Mouse (Mus musculus) kidney, adult 8-10 months (tissue): Measurements from ENCODE around the gene Dmgdh.

Source experiments
- DNase-seq, 2 experiments: peaks; one replicate each; pipeline ENCODE4 v3.0.0; 2022

Dmgdh gene

DNA sequence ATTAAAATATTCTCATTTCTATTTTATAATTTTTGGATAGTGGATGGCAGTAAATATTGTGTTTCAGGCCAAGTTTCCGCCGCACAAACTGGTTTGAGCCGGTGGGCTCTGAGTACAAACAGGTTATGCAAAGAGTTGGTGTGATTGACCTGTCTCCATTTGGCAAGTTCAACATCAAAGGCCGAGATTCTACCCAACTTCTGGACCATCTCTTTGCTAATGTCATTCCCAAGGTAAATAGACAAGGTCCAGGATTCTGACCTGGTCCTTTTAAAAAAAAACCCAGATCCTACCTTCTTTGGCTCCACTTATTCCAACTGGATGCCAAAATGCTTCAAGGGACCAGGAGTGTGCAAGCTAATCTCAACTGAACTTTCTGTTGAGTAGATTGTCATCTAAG is 37.0 kb downstream of the Dmgdh start:
- DNase-seq, result peak in 1 of 2 experiments; percentile 61

DNA sequence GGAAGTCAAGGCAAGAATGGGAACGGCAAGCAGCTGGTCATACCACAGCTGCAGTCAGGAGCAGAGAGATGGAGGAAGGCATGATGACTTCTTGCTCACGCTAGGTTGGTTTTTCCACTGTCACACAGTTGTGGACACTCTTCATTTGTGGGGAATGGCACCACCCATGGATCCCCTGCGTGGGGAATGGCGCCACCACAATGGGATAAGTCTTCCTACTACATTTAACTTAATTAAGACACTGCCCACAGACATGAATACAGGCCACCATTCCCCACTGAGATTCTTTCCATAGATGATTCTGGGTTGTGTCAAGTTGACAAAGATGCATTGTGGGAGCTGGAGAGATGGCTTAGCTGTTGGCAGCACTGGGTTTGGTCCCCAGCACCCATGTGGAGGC is 38.1 kb downstream of the Dmgdh start:
- no peak for DNase-seq

DNA sequence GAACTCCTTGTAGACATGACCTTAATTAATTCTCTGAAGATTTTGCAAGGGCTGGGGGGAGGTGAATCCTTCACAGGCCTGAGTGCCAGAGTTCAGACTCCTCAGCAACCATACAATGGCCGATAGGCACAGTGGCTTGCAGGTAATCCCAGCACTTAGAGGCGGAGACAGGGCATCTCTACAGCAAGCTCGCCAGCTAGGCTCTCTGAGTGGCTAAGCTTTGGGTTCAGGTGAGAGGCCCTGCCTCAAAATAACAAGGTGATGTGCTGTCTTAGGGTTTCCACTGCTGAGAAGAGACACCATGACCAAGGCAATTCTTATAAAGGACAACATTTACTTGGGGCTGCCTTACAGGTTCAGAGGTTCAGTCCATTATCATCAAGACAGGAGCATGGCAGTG is 39.6 kb downstream of the Dmgdh start:
- no peak for DNase-seq

DNA sequence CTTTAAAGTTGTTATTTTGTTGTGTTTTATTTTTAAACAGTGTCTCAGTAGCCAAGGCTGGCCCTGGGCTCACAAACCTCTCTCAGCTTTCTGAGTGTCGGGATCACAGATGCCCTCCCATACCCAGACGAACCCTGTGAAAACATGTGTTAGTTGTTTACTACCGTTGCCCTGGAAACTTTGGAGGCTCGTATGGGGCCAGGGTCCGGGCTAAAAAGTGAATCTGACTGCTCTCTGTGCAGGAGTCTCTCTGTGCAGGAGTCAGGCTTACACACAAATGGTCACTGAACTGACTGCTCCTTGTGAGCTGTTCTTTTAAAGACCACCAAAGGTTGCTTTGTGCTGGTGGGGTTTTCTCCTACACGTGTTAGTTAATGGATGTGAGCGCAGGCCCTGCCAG is 42.9 kb downstream of the Dmgdh start:
- DNase-seq, result no peak

DNA sequence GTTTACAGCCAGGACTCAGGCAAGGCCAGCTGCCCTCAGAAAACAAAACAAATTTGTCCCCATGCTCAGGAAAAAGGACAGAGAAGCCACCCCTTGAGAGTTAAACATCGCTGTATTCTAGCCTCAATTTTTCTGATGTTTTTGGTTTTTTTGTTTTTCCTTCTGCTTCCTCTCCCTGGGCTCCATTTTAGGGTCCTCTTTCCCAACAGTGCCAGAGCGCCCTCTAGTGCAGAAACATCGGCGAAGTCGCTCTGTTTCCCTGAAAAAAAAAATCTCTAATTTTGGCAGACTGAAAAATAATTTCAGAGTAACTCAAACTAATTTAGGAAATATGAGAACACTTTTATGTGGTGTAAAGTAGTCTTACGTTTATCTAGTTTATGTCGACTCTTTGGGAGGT is 44.7 kb downstream of the Dmgdh start:
- DNase-seq, result peak in 1 of 2 experiments; percentile 56

DNA sequence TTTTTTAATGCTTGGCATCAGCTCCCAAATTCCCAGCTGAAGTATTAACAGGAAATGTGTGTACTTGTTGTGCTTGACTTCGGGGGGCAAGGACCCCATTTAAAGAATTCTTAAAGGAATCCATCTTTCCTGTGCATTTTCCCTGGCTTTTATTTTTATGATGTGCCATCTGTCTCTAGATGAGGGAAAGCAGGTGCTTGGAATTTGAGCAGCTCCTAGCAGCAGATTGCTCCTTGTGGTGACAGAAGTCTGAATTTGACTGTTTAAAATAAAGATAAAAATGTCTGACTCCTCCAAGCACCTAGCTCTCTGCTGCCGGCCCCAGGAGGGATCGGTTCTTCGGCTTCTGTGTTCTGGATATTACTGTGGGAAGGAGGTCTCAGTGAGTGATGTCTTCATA is 47.7 kb downstream of the Dmgdh start:
- no peak for DNase-seq

DNA sequence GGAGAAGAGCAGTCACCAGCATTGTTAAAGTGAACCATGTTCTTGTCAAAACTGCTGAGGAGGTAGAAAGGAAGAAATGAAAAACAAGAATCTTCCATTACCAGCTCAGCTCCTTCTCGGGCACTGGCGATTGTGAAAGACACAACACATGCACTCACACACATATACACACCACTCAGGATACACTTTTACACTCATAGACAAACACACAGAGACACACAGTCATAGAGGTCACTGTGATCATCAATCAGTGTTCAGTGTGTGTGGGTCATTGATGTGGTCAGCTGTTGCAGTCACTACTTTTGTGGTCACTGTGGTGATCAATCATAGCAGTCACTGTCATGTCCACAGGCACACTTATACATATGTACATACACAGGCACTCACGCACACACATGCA is 49.2 kb downstream of the Dmgdh start:
- no peak for DNase-seq

DNA sequence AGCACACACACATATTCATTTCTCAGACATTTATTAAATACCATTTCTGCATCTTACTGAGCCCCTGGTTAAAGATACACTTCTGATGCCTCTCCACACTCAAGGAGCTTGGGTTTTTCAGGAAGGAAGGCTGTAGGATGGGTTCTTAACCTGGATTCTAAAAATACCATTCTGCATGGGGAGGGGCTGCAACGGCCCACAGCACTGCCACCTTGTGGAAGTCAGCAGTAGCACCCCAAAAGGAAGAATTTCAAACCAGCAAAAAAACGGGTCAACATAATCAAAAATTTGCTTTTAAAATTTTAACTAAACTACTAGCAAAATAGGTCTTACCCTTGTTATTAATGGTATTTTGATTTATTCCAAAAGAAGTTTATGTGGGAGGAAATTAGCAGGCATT is 50.0 kb downstream of the Dmgdh start:
- no peak for DNase-seq

DNA sequence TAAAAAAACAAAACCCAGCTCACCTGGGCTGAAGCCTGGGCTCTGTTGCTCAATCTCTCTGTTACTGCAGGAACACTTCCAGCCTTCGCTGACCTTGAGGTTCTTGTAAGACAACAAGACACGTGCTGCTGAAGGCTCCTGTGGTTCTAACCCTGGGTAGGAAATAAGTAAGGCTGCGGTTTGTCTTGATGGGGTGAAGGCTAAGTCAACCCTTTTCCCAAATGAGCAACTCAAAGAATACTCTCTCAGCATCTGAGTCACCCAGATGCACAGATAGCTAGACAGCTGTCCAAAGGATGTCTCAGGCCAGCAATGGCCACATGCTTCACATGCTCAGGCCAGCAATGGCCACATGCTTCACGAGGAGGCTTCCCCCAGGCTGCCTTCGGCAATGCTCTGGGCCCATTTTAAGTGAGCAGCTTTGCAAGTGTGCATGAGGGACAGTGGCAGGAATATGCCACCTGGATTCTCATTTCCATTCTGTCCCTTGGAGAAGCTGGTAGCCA is 61.0 kb downstream of the Dmgdh start:
- DNase-seq, result no peak

DNA sequence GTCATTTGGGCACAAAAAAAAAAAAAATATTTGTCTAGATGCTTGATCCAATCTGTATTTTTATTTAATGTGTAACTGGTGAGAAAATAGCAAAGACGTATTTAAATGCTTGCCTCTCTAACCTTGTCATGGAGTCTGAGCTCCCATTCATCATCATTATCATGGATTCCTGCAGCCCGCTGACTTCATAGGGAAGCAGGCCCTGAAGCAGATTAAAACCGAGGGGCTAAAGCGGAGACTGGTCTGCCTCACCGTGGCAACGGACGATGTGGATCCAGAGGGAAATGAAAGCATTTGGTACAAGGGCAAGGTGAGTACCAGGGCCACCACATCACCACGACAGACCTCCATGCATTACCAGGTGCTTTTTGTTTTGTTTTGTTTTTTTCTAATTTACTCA is 69.9 kb downstream of the Dmgdh start:
- DNase-seq, result no peak

DNA sequence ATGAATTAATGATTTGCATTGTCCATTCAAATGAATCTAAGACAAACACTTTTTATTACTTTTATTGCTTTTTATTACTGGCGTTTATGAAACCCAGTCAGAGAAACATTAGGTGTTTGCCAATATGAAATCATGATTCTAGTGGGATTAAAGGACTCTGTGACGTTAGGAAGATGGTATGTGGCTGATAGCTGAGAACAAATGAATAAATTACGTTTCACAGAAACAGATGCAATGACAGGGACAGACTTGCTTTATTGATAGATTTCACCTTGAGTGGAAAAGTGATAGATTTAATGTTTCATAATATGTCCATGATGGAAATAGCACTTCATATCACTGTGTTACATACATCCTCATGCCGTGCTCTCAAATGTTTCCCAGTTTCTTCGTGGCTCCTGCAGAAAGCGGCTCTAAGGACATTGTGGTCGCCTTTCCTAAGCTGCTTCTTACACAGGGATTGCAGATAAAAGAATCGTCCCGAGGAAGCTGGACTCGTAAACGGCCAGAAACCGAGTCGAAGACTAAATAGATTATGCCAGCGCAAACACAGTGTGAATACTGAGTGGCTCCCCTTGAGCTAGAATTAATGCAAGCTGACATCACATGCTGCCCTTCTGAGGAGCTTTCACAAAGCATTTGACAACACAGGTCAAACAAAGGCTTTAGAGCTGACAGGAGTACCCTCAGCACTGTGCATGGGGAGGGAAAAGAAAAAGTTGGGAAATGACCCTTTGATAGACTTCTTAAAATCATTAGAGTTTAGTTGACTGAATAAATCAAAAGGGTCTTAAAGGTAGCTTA is 78.6 kb downstream of the Dmgdh start:
- no peak for DNase-seq

DNA sequence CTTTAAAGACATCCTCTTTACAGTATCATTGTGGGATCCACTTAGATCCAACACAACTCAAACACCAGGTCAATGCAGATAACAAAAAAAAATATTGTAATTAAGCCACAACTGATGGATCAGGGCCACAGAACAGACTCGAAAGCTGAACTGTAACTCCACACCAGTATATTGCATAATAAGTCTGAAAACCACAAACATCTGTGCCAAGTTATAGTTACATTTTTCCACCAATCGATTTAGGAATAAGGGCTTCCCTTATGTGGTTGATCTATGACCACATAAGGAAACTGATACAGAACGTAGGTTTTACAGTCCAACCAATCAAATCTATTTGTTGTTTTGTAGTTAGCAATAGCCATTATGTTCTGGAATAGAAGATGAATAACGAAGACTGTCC is 80.9 kb downstream of the Dmgdh start:
- DNase-seq, result no peak

DNA sequence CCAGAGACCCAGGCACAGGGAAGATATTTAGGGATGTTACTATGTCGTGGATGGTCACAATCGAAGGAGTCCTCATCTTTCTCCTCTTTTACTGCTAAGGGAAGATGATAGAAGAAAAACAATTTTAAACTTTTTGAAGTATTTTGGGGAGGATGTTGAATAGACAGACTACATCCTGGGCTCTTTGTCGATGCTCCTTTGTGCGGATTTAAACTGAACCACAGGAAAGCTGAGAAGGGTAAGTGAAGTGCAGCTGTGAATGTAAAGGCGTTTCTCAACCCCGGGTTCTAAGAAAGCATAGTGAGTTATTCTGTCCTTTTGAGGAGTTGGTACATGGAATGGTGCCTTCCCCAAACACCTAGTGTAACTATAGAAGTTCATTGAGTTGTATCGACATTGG is 82.4 kb downstream of the Dmgdh start:
- no peak for DNase-seq

DNA sequence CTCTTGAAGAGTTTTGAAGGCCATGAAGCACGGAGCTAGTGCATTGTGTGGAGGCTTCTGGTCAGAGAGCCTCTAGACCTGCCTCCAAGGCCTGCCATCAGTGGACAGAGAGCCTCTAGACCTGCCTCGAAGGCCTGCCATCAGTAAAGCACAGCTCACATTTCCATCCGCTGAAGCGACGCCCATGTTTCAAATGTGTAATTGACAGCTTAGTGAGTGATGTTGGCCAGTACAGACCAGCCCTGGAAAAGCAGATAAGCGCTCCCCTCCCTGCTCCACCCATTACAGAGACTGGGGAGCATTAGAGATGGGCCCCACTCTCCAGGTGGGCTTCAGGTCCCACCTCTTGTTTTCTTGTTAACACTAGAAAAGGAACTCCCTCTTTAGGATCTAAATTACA is 83.3 kb downstream of the Dmgdh start:
- no peak for DNase-seq

DNA sequence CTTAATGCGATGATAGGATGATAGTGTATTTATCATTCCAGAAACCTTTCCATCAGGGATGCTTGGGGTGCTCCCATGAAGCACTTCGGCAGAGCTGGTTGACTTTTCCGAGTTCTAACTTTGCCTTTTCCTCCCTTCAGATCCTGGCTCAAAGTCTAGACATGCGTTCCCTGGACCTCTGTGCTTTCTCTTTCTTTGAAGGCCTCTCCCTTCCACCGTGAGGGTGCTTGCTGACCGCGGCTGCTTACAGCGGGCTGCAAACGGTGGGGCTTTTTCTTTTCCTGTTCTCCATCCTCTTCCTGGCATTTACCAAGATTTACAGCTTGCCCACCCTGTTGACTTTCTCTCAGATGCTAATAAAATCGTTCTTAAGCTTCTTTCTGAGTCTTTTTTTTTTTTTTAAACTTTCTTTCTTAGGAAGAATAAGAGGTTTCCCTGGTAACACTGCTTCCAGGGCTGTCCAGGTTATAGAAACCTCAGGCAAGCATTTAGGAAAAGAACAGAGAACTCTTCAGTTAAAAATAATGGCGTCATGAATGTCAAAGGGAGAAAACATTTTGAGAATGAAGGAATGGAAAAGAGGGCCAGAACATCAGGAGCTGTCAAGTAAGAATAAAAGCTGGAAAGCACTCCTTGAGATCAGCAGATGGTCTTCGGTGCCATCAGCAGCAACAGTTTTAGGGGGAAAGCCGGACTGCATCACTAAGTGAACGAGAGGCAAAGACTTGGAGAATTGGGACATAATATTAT is 84.1 kb downstream of the Dmgdh start:
- no peak for DNase-seq

DNA sequence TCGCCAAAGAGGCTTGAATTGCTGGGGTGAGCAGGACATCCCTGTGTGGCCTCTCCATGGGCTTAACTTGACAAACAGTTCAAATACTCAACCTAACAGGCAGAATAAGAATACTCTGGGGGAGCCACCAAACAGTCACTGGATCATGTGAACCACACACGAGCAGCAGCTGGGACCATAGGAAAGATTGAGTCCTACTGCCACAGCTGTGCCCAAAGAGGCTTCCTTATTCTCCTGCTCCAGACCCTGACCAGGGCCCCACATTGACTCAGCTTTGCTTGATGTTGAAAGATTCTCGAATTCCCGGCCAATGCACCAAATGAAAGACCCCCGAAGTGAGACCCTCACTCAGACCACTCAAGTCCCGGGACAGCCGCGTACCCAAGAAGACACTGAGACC is 87.6 kb downstream of the Dmgdh start:
- no peak for DNase-seq

DNA sequence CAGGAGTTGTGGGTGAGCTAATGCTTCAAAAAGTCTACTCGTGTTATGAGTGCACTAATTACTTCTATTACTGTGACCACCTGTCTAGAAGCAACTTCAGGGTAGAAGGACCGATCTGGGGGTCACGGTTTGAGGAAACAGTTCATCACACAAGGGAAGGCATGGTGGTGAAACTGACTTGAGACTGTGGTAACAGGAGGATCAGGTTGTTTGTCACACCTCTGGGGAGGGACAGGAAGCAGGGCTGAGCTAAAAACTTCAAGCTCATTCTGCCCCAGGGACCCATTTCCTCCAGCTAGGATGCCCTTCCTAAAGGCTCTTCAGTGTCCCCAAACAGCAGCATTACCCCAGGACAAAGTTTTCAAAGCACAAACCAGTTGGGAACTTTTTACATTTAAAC is 88.6 kb downstream of the Dmgdh start:
- DNase-seq, result no peak

DNA sequence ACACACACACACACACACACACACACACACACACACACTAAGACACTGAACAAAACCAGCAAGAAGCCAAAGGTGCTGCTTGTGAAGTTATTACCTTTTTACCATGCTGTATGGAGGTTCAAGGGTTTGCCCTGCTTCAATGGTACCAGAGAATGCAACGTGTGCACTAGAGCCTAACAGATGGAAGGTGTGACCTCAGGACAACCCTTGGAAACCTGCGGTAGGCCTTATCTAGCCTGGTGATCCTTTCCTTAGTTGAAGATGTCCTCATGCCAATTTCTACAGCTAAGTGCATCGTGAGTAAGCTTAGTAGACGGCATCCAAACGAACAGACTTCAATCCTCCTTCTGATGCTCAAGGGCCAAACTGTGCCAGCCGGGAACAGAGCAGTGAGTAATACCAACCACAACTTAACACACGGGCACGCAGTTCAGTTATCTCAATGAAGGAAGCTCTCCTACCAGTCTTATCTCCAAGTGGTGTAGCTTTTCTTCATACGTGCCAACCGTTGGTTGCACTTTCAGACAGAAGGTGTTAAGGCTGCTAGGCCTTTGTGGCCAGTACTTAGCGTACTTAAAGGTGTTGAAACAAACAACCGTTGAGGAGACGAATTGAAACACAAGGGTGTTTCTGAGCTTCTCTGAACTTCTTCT is 90.2 kb downstream of the Dmgdh start:
- DNase-seq, result no peak

DNA sequence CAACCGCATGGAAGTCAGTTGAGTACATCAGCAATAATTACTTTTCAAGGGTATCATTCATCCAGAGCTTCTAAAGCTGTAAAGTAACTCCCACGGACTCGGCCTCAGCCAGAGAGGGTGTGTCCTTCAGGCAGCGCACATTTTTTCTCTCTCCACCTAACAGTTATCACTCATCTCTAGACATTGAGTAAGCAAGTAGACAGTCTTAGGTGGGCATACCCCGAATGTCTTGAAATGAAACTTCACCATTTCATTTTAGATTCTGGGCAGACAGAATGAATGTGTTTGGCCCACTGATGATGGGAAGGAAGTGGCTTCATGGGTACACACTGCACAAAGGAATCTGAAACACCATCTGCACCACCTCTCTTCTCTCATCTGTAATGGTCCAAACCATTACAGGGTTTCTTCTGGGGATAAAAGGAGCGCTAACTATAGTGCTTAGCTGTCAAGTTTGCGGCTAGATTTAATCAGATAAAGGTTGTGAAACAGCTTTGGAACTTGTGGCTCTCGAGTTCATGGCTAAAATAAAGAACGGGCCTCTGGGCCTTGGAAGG is 96.9 kb downstream of the Dmgdh start:
- no peak for DNase-seq

DNA sequence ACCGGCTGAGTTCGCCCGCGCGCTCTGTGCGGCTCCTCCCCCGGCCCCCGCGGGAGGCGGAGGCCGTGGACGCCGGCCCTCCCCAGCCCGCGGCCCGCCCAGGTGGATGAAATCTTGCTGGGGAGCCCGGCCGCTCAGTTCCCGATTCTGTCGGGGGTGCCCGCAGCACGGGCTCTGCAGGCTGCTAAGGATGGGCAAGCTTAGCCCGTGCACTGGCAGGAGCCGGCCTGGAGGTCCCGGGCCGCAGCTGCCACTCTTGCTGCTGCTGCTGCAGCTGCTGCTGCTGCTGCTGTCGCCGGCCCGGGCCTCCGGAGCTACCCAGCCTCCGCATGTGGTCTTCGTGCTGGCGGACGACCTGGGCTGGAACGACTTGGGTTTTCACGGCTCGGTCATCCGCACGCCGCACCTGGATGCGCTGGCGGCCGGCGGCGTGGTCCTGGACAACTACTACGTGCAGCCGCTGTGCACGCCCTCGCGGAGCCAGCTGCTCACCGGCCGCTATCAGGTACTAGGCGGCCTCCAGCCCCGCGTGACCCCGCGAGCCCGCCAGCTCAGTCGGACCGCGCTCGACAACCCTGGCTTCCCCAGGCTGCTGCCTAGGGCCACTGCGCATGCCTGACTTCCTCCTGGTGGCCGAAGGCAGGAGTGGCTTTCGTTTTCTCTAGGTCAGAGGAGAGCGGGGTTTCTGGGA is 97.5 kb downstream of the Dmgdh start, which contains the start of gene Arsb:
TSS of gene Arsb (plus strand) at position 43 of the 691 bp plus-strand sequence.
- peak; percentile 85 to 88 for DNase-seq

DNA sequence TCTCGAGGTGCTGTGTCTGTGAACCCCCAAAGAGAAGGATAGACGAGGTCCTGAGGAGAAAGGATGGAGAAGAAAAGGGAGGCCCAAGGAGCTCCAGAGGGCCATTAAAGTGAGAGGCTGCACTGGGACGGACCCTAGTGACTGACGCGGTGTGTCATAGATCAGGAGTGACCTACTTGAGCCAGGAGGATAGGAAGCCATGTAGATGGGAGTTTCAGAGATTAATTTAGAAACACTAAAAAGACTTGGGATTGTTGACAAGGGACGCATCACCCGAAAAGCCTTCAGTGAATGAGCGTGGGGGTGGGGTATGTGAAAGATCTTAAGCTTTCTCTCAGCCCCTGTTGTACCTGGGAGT is 98.0 kb downstream of the Dmgdh start:
- DNase-seq, result no peak

DNA sequence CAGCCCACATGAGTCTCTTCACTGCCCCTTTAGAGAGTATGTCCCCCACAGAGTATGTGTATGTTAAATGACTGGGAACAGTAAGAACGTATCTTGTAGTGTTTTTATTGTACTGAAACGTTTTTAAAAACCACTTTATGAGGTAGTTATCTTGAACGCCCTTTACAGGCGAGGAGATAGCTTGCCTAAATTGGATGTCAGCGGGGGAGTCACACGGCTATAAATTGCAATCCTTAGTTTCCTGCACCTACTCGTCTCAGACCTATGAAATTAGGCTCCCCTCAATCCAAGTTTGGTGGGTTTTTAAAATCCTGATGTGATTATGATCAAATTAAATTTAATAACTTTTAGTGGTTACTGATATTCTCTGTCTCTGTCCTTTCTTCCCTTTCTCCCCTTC is 98.6 kb downstream of the Dmgdh start:
- DNase-seq, result no peak
